Mouse (Mus musculus): ENCODE data around the gene Cep131. TPM values are rescaled to one million over a fixed set of nuclear protein-coding genes. Genes with fewer than 3 reads are reported as not detected.

Cep131 gene
- polyA plus RNA-seq, 1 experiment = 43.4 TPM

GRCm38 (mm10) chr11:120053846-120054245, 32.8 kb downstream of the Cep131 start:
- no peak for DNase-seq (ENCODE audit: extremely low spot score in 1 of 2, low spot score in 1 of 2)

- no peak for DNase-seq (ENCODE audit: extremely low spot score in 1 of 2, low spot score in 1 of 2)
These were observed 34.4 kb downstream of the Cep131 start for GRCm38 (mm10) chr11:120052274-120052673.

GRCm38 (mm10) chr11:120051124-120051811, 35.4 kb downstream of the Cep131 start:
- no peak for DNase-seq (ENCODE audit: extremely low spot score in 1 of 2, low spot score in 1 of 2)

GRCm38 (mm10) chr11:120049067-120049466, 37.6 kb downstream of the Cep131 start:
- no peak for DNase-seq (ENCODE audit: extremely low spot score in 1 of 2, low spot score in 1 of 2)

- peak in 1 of 2 experiments; percentile 73 for DNase-seq (ENCODE audit: extremely low spot score in 1 of 2, low spot score in 1 of 2)
These were observed 38.4 kb downstream of the Cep131 start for GRCm38 (mm10) chr11:120048252-120048556.

- DNase-seq (ENCODE audit: extremely low spot score in 1 of 2, low spot score in 1 of 2) = no peak
These were observed 38.9 kb downstream of the Cep131 start for GRCm38 (mm10) chr11:120047531-120048251.

- no peak for DNase-seq (ENCODE audit: extremely low spot score in 1 of 2, low spot score in 1 of 2)
These were observed 40.0 kb downstream of the Cep131 start, which contains the start of gene Aatk for GRCm38 (mm10) chr11:120046553-120047191. Gene Aatk, minus strand, starts transcription at chr11:120047167.

- no peak for DNase-seq (ENCODE audit: extremely low spot score in 1 of 2, low spot score in 1 of 2)
These were observed 40.6 kb downstream of the Cep131 start for GRCm38 (mm10) chr11:120045839-120046552.

GRCm38 (mm10) chr11:120045341-120045740, 41.3 kb downstream of the Cep131 start:
- DNase-seq (ENCODE audit: extremely low spot score in 1 of 2, low spot score in 1 of 2) = no peak

GRCm38 (mm10) chr11:120042141-120042838, 44.3 kb downstream of the Cep131 start:
- DNase-seq (ENCODE audit: extremely low spot score in 1 of 2, low spot score in 1 of 2) = no peak

GRCm38 (mm10) chr11:120041191-120042123, 45.2 kb downstream of the Cep131 start:
- DNase-seq (ENCODE audit: extremely low spot score in 1 of 2, low spot score in 1 of 2) = peak in 1 of 2 experiments; percentile 62

- peak; percentile 69 to 79 for DNase-seq (ENCODE audit: extremely low spot score in 1 of 2, low spot score in 1 of 2)
These were observed 46.2 kb downstream of the Cep131 start for GRCm38 (mm10) chr11:120040440-120040839.

GRCm38 (mm10) chr11:120039581-120039980, 47.0 kb downstream of the Cep131 start:
- no peak for DNase-seq (ENCODE audit: extremely low spot score in 1 of 2, low spot score in 1 of 2)

- no peak for DNase-seq (ENCODE audit: extremely low spot score in 1 of 2, low spot score in 1 of 2)
These were observed 51.9 kb downstream of the Cep131 start for GRCm38 (mm10) chr11:120034762-120035161.

GRCm38 (mm10) chr11:120034306-120034705, 52.3 kb downstream of the Cep131 start:
- DNase-seq (ENCODE audit: extremely low spot score in 1 of 2, low spot score in 1 of 2) = no peak

- DNase-seq (ENCODE audit: extremely low spot score in 1 of 2, low spot score in 1 of 2) = no peak
These were observed 53.2 kb downstream of the Cep131 start for GRCm38 (mm10) chr11:120033473-120033872.

- DNase-seq (ENCODE audit: extremely low spot score in 1 of 2, low spot score in 1 of 2) = no peak
These were observed 54.6 kb downstream of the Cep131 start for GRCm38 (mm10) chr11:120032052-120032451.

GRCm38 (mm10) chr11:120030145-120030901, 56.3 kb downstream of the Cep131 start:
- no peak for DNase-seq (ENCODE audit: extremely low spot score in 1 of 2, low spot score in 1 of 2)

All from frontal cortex, adult 2 months (tissue).